Mouse (Mus musculus): Measurements from ENCODE around the gene Polr1e.

GRCm38 (mm10) chr4:44974331-44974730 is 44.1 kb upstream of the Polr1e start:
- TF ChIP-seq POLR2A (IDR thresholded peaks at IDR 0.05; ENCODE audit: low read depth, low read length): no peak
- TF ChIP-seq CTCF (IDR thresholded peaks at IDR 0.05; ENCODE audit: borderline replicate concordance, insufficient read depth, low read length): no peak

All from embryonic fibroblast, embryonic 13.5 days (primary cell).